Comparison of ENCODE assay signal across 32 mouse cellular contexts in the genomic region with DNA sequence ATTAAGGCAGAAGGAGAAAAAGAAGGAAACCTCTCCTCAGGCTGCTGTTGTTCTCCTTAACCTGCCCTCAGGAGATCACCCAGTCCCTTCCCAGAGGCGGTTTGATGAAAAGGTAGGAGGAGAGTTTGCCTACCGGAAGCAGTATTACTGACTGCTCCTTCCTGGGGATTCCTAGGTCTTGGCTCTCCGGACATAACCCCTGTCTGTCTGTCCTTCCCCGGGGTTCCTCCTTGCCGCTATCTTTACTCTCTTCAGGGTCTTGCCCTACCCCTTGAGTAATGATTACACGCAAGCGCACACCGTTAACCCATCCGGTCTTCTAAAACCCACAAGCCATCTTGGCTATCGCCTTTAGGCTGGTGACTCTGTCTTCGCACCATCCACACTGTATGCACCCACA. TPM values are rescaled to one million over a fixed set of nuclear protein-coding genes. Genes with fewer than 3 reads are reported as not detected.
DNase-seq lines count a peak whose midpoint lies in the region; ATAC-seq and TF ChIP-seq lines count a peak whose summit lies in the region.
"Had no signal": no experiment of that assay in that cellular context is flagged by ENCODE, and none has a peak within 500 bp of the region (broad histone marks: within the 10 kb centered on the region; RNA-seq: fewer than 3 reads in every experiment).

No protein-coding gene starts in this region.

- H3K36me3 ChIP-seq in heart, adult 2 months (ENCODE audit: control insufficient read depth, insufficient read depth, low read length): no peaks in the 10 kb centered on the region
- H3K36me3 ChIP-seq in kidney, embryonic 15.5 days: no peaks in the 10 kb centered on the region
- H3K36me3 ChIP-seq in midbrain, embryonic 13.5 days: no peaks in the 10 kb centered on the region
- H3K36me3 ChIP-seq in midbrain, embryonic 10.5 days: no peaks in the 10 kb centered on the region
- H3K36me3 ChIP-seq: embryonic facial prominence, embryonic 10.5 days; embryonic facial prominence, embryonic 15.5 days; hindbrain, embryonic 13.5 days; limb, embryonic 12.5 days; midbrain, embryonic 12.5 days; neural tube, embryonic 13.5 days had no signal

- TF ChIP-seq EP300 in heart, adult 2 months (IDR thresholded peaks at IDR 0.05; ENCODE audit: insufficient read depth, low read depth, low read length): no peak

- H3K4me1 ChIP-seq in heart, adult 2 months (ENCODE audit: control insufficient read depth, insufficient read depth, low read length): peaks cover 4% of the 10 kb centered on the region
- H3K4me1 ChIP-seq in kidney, embryonic 15.5 days: peaks cover 22% of the 10 kb centered on the region
- peaks cover 19% of the 10 kb centered on the region for H3K4me1 ChIP-seq in brown adipose tissue, adult 24 weeks (ENCODE audit: control insufficient read depth, insufficient read depth, insufficient read length, low read length)
- no peaks in the 10 kb centered on the region for H3K4me1 ChIP-seq in midbrain, embryonic 13.5 days (replicated peaks)
- H3K4me1 ChIP-seq in midbrain, embryonic 10.5 days: peaks cover 9% of the 10 kb centered on the region
- H3K4me1 ChIP-seq: embryonic facial prominence, embryonic 15.5 days had no signal

- intact Hi-C loops in heart, adult 2 months (cut with DNase I): loop anchor here (2.0 kb wide), 1 partner anchor 17 kb away; no protein-coding TSS in a partner anchor

- H3K27me3 ChIP-seq in heart, adult 2 months (ENCODE audit: control insufficient read depth, insufficient read depth, low read length): no peaks in the 10 kb centered on the region
- H3K27me3 ChIP-seq in kidney, embryonic 15.5 days: no peaks in the 10 kb centered on the region
- no peaks in the 10 kb centered on the region for H3K27me3 ChIP-seq in midbrain, embryonic 13.5 days
- H3K27me3 ChIP-seq in midbrain, embryonic 10.5 days (ENCODE audit: low read depth, poor library complexity, severe bottlenecking): no peaks in the 10 kb centered on the region; the same call in 1 of the 2 replicates
- H3K27me3 ChIP-seq: CH12.LX; forebrain, embryonic 13.5 days; hindbrain, embryonic 13.5 days; neural tube, embryonic 13.5 days had no signal

- no peak for TF ChIP-seq CTCF in heart, adult 2 months (IDR thresholded peaks at IDR 0.05)

- ATAC-seq in kidney, embryonic 15.5 days (replicated peaks; ENCODE audit: low FRiP score): no peak
- no peak for ATAC-seq in midbrain, embryonic 13.5 days
- ATAC-seq: forebrain, embryonic 13.5 days; intestine, embryonic 16.5 days; liver, postnatal 0 days had no signal

- peak; percentile 76 for DNase-seq in heart, adult 11 months
- DNase-seq in heart, adult 2 months: no peak
- no peak for DNase-seq in kidney, postnatal 4 days
- DNase-seq in midbrain, embryonic 10.5 days (ENCODE audit: low spot score): no peak
- DNase-seq: adrenal gland, adult 8-10 months; cerebellum, adult 8-10 months; cerebellum, postnatal 25 days; gastrocnemius, postnatal 14 days; heart, postnatal 36 days; liver, postnatal 0 days; lung, postnatal 36 days; right cerebral cortex, postnatal 14 days; thymus, postnatal 14 days had no signal

- no peak overlapping the region for H3K9ac ChIP-seq in heart, adult 2 months (ENCODE audit: low read depth, low read length)
- no peak overlapping the region for H3K9ac ChIP-seq in kidney, embryonic 15.5 days
- no peak overlapping the region for H3K9ac ChIP-seq in midbrain, embryonic 13.5 days (replicated peaks)
- H3K9ac ChIP-seq: embryonic facial prominence, embryonic 15.5 days; forebrain, embryonic 13.5 days; hindbrain, embryonic 13.5 days; limb, embryonic 12.5 days; liver, postnatal 0 days; midbrain, embryonic 12.5 days; neural tube, embryonic 13.5 days had no signal

- no peaks in the 10 kb centered on the region for H3K9me3 ChIP-seq in kidney, embryonic 15.5 days (replicated peaks)
- H3K9me3 ChIP-seq in midbrain, embryonic 13.5 days: no peaks in the 10 kb centered on the region
- no peaks in the 10 kb centered on the region for H3K9me3 ChIP-seq in midbrain, embryonic 10.5 days (replicated peaks)
- H3K9me3 ChIP-seq: embryonic facial prominence, embryonic 10.5 days; embryonic facial prominence, embryonic 15.5 days; forebrain, embryonic 13.5 days; hindbrain, embryonic 13.5 days; limb, embryonic 12.5 days; midbrain, embryonic 12.5 days; neural tube, embryonic 13.5 days had no signal

- H3K4me3 ChIP-seq in heart, adult 2 months: no peak overlapping the region
- H3K4me3 ChIP-seq in kidney, embryonic 15.5 days (replicated peaks): no peak overlapping the region
- H3K4me3 ChIP-seq in brown adipose tissue, adult 24 weeks (ENCODE audit: insufficient read depth, low read depth, low read length): 0 out of 2 replicates have a peak overlapping the region, but pooled peaks have one; percentile 12
- no peak overlapping the region for H3K4me3 ChIP-seq in midbrain, embryonic 13.5 days (replicated peaks)
- H3K4me3 ChIP-seq in midbrain, embryonic 10.5 days: no peak overlapping the region
- H3K4me3 ChIP-seq: embryonic facial prominence, embryonic 10.5 days; embryonic facial prominence, embryonic 15.5 days; forebrain, embryonic 13.5 days; hindbrain, embryonic 13.5 days; limb, embryonic 12.5 days; midbrain, embryonic 12.5 days; neural tube, embryonic 13.5 days had no signal

- H3K79me2 ChIP-seq in heart, adult 2 months (replicated peaks; ENCODE audit: control insufficient read depth, insufficient read depth, low read length): no peaks in the 10 kb centered on the region

- H3K4me2 ChIP-seq in kidney, embryonic 15.5 days: 0 out of 2 replicates have a peak overlapping the region, but pooled peaks have one; percentile 7
- no peak overlapping the region for H3K4me2 ChIP-seq in midbrain, embryonic 13.5 days (replicated peaks)
- H3K4me2 ChIP-seq: embryonic facial prominence, embryonic 15.5 days; forebrain, embryonic 13.5 days; heart, embryonic 11.5 days; limb, embryonic 12.5 days; liver, embryonic 11.5 days; midbrain, embryonic 12.5 days had no signal

- H3K27ac ChIP-seq in heart, adult 2 months: no peak overlapping the region
- H3K27ac ChIP-seq in kidney, embryonic 15.5 days: peak overlapping the region; percentile 62
- H3K27ac ChIP-seq in brown adipose tissue, adult 24 weeks (replicated peaks; ENCODE audit: low read depth, low read length): peak overlapping the region; percentile 33
- H3K27ac ChIP-seq in midbrain, embryonic 13.5 days: no peak overlapping the region
- H3K27ac ChIP-seq in midbrain, embryonic 10.5 days (replicated peaks): no peak overlapping the region
- H3K27ac ChIP-seq: embryonic facial prominence, embryonic 10.5 days; embryonic facial prominence, embryonic 15.5 days; forebrain, embryonic 13.5 days; hindbrain, embryonic 13.5 days; limb, embryonic 12.5 days; midbrain, embryonic 12.5 days; neural tube, embryonic 13.5 days had no signal

- no peak for TF ChIP-seq POLR2A in heart, adult 2 months (IDR thresholded peaks at IDR 0.05; ENCODE audit: insufficient read depth, low read depth, low read length)

- WGBS in heart, adult 2 months: 86% methylated on average over 11 of the region's 11 CpGs
- WGBS in kidney, embryonic 15.5 days: 84% methylated on average over 11 of the region's 11 CpGs
- WGBS in midbrain, embryonic 13.5 days: 93% methylated on average over 11 of the region's 11 CpGs
- 90% methylated on average over 11 of the region's 11 CpGs for WGBS in midbrain, embryonic 10.5 days

RNA-seq across cellular contexts. Expression of a gene that starts 54.0 kb away (rescaled TPM):
- under 1 TPM in 1 of 2 experiments, not detected in 1; 0.20 TPM for total RNA-seq in heart, adult 2 months (2021)
- 0.32 and 0.43 TPM in 2 replicates for polyA plus RNA-seq in heart, adult 2 months (2012; rRNA removed)
- polyA plus RNA-seq in kidney, embryonic 15.5 days (2015; fragmentation: Nextera tagmentation; extraction: Ambion mirVana): 0.64 and 0.81 TPM in 2 replicates
- polyA plus RNA-seq in brown adipose tissue, adult 24 weeks (2012; ENCODE audit: insufficient read depth, insufficient read length, missing spikeins): 0.50 and 0.99 TPM in 2 replicates
- polyA plus RNA-seq in midbrain, embryonic 13.5 days (2015; fragmentation: Nextera tagmentation; extraction: Ambion mirVana): 0.07 and 0.09 TPM in 2 replicates
- 0.32 and 0.47 TPM in 2 replicates for polyA plus RNA-seq in midbrain, embryonic 10.5 days (2016; fragmentation: Nextera tagmentation; extraction: Ambion mirVana)
- total RNA-seq: layer of hippocampus, adult 18-20 months; layer of hippocampus, postnatal 10 days; left cerebral cortex, adult 18-20 months; left cerebral cortex, postnatal 25 days; megakaryocyte, adult 5-6 weeks had no signal
- polyA plus RNA-seq: forebrain, embryonic 13.5 days had no signal

Comparison
In these comparisons a context has a peak if more than half of its experiments do, and no peak if none do; other contexts are left out.
1. H3K27ac ChIP-seq: peak in kidney, embryonic 15.5 days (single experiment) and brown adipose tissue, adult 24 weeks (single experiment); none in heart, adult 2 months (single experiment), midbrain, embryonic 13.5 days (single experiment) and midbrain, embryonic 10.5 days (single experiment).